Mouse (Mus musculus): Measurements from ENCODE around the gene Ugt2b1.
"Not testable (repeated sequence)": the region's sequence is repeated elsewhere in the genome, so short reads cannot be mapped to it uniquely, and the experiment has no call there.

The Ugt2b1 gene

DNA sequence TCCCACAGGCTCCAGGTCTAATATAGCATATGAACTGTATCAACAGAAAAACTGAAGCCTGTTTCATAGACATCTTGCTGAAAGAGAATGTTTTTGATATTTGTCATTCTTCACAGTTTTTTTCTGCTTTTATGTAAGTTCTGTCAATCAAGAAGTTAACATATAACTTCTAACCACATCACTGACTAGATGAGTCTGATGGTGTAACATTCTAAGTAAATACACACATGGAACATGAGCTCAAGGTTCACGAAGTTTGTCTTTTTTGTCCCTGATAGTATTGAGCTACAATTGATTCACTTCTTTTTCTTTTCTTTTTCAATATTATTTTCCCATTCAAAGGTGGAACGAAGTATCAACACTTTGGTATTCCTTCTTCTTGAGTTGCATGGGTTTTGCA lies at the start of gene Ugt2b1:
TSS of gene Ugt2b1 (minus strand) at position 105 of the 400 bp plus-strand sequence.
- no peak for DNase-seq (ENCODE audit: extremely low spot score, low spot score)

DNA sequence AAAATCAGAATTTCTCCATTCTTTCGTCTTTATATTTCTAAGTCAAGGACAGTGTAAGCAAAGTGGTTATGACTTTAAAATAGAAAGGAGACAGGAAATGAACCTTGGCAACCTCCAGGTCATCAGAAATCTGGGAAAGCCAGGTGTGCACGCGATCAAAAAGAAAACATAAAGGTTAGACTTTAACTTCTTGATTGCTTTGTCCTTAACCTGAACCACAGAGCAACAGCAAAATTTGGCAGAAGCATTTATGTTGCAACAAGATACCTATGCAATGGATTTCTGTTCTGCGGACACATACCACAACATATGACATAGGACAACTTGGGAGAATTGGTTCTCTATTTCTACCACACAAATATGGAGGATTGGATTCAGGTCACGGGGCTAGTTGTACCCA lies 40.9 kb upstream of the Ugt2b1 start:
- DNase-seq (ENCODE audit: extremely low spot score, low spot score): not testable (repeated sequence)

DNA sequence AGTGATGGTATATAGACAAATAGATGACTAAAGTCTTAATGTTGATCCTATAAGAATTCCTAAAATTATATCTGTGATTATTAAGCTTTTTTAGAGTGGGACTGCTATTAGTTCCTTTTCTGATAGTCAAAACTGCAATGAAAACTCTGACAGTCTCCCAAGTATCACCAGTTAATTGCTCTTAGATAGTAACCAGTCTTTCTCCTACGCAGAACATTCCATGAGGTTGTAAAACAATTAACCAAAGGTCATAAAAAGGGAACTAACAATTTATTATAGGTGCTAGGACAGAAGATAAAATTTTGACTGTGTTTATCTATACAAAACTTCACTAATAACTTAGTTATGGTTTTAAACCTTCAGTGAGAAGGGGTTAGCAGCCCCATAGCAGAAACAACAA lies 36.5 kb upstream of the Ugt2b1 start:
- DNase-seq (ENCODE audit: extremely low spot score, low spot score): not testable (repeated sequence)

GRCm38 (mm10) chr5:86961587-86962358 lies 35.4 kb upstream of the Ugt2b1 start:
- DNase-seq (ENCODE audit: extremely low spot score, low spot score): no peak

DNA sequence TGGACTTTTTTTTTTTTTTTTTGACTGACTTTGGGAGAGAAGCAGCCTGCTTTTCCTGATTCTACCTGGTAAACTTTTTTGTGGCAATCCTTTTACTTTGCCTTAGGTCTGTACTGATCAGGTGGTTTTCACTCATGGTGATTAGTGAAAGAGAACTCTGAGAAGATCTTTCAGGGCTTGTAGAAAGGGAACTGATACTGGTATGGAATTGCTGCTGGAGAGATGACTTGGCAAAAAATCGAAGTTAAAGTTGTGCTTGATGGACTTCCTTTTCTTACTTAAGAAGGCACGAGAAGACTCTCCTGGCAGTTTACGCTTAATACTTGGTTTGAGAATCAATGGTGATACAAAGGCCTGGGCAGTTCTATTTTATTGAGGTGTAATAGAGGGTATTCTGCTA lies 34.2 kb upstream of the Ugt2b1 start:
- no peak for DNase-seq (ENCODE audit: extremely low spot score, low spot score)

- no peak for DNase-seq (ENCODE audit: extremely low spot score, low spot score)
Measured at GRCm38 (mm10) chr5:86942111-86942510, 15.8 kb upstream of the Ugt2b1 start.

- DNase-seq (ENCODE audit: extremely low spot score, low spot score): no peak
Measured at GRCm38 (mm10) chr5:86920661-86921233, 5.6 kb downstream of the Ugt2b1 start.

- DNase-seq (ENCODE audit: extremely low spot score, low spot score): no peak
Measured at GRCm38 (mm10) chr5:86911357-86912099, 14.8 kb downstream of the Ugt2b1 start.

DNA sequence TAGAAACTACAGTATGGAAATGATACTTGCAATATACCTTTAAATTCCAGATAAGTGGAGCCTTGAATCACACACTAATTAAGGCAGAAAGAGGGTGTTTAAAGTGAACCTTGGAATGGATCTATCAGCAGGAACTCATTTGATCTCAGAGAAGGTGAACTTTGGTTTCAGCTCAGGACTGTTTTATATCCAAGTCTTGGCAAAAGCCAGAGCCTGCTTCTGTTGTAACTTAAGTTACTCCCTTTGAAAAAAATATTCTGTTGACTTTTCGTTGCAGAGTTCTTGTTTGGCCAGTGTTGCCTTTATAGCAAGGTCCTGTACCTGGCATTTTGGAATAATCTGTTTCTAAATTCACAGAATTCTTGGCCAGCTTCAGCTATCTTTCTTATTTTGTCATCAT lies 15.6 kb downstream of the Ugt2b1 start:
- DNase-seq (ENCODE audit: extremely low spot score, low spot score): no peak

DNA sequence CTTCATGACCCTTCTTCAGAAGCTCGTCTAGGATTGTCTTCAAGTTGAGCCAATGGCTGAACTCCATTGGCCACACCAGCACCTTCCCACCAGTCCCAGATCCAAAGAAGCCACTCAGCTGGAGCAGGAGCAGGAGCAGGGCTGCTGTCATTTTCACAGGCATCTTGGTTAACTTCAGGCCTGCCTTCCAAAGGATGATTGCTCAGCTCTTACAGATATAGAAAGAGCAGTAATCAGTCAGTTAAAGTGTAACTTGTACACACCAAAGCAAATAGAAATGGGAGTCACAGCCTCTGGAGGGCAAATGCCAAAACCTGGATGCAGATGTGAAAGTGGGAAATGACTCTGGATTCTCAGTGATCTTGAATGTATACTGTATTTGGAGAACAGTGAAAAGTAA lies 19.6 kb downstream of the Ugt2b1 start, which contains the start of gene Ugt2b34:
TSS of gene Ugt2b34 (minus strand) at position 180 of the 400 bp plus-strand sequence.
- no peak for DNase-seq (ENCODE audit: extremely low spot score, low spot score)

GRCm38 (mm10) chr5:86889933-86890332 lies 36.4 kb downstream of the Ugt2b1 start:
- DNase-seq (ENCODE audit: extremely low spot score, low spot score): no peak

DNA sequence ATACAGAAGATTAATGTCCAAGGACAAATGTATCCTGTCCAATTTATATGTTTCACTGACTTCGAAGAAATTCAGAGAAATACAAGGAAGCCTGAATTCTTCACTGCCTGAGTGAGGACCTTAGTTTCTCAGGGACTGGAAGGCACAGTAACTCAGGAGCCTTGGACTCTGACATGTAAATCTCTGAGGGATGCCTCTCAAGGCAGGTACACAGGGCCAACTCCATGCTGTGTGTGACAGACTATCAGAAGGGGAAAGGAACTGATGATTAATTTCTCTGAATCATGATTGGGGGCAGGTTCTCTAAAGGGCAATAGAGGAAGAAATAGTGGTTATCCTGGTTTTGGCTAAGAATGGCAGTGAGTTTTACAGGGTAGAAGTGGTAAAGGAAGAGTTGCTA lies 37.9 kb downstream of the Ugt2b1 start:
- no peak for DNase-seq (ENCODE audit: extremely low spot score, low spot score)

DNA sequence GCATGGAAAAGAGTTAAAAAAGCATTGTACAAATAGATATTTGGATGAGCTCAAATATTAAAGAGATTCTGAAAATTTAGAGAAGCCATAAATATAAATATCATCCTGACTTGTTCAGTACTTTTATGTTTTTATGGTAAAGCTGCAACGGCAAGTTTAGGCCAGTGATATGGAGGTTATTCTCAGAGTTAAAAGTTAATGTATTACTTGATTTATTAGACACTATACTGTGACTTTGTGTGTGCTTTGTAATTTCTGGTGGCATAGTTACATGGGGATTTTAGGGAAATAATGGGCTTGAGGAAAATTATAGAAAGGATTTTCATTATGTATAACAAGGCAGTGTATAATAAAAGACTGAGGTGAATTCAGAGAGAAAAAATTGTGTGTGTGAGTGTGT lies 39.2 kb downstream of the Ugt2b1 start:
- DNase-seq (ENCODE audit: extremely low spot score, low spot score): no peak

GRCm38 (mm10) chr5:86886620-86887019 lies 39.7 kb downstream of the Ugt2b1 start:
- no peak for DNase-seq (ENCODE audit: extremely low spot score, low spot score)

- no peak for DNase-seq (ENCODE audit: extremely low spot score, low spot score)
Measured at GRCm38 (mm10) chr5:86871877-86872276, 54.5 kb downstream of the Ugt2b1 start.
